Mouse (Mus musculus): ENCODE measurements around the gene 1700113H08Rik. TPM values are rescaled to one million over a fixed set of nuclear protein-coding genes. Genes with fewer than 3 reads are reported as not detected.

1700113H08Rik gene
- polyA plus RNA-seq, 1 experiment, result not detected

- TF ChIP-seq GATA1 (IDR thresholded peaks at IDR 0.05; ENCODE audit: low read length), result no peak
These were observed 49.9 kb downstream of the 1700113H08Rik start for GRCm38 (mm10) chr10:87107565-87108297.

- no peak for TF ChIP-seq GATA1 (IDR thresholded peaks at IDR 0.05; ENCODE audit: low read length)
These were observed 50.5 kb downstream of the 1700113H08Rik start for GRCm38 (mm10) chr10:87108333-87108732.

- no peak for TF ChIP-seq GATA1 (IDR thresholded peaks at IDR 0.05; ENCODE audit: low read length)
These were observed 51.4 kb downstream of the 1700113H08Rik start for GRCm38 (mm10) chr10:87109038-87109771.

- no peak for TF ChIP-seq GATA1 (IDR thresholded peaks at IDR 0.05; ENCODE audit: low read length)
These were observed 53.1 kb downstream of the 1700113H08Rik start for GRCm38 (mm10) chr10:87110909-87111308.

- no peak for TF ChIP-seq GATA1 (IDR thresholded peaks at IDR 0.05; ENCODE audit: low read length)
These were observed 67.2 kb downstream of the 1700113H08Rik start for GRCm38 (mm10) chr10:87125094-87125493.

GRCm38 (mm10) chr10:87126186-87126824 is 68.5 kb downstream of the 1700113H08Rik start:
- no peak for TF ChIP-seq GATA1 (IDR thresholded peaks at IDR 0.05; ENCODE audit: low read length)

GRCm38 (mm10) chr10:87151050-87151449 is 93.2 kb downstream of the 1700113H08Rik start:
- TF ChIP-seq GATA1 (IDR thresholded peaks at IDR 0.05; ENCODE audit: low read length), result no peak

- no peak for TF ChIP-seq GATA1 (IDR thresholded peaks at IDR 0.05; ENCODE audit: low read length)
These were observed 96.1 kb downstream of the 1700113H08Rik start for GRCm38 (mm10) chr10:87153731-87154505.

- TF ChIP-seq GATA1 (IDR thresholded peaks at IDR 0.05; ENCODE audit: low read length), result no peak
These were observed 101.9 kb downstream of the 1700113H08Rik start for GRCm38 (mm10) chr10:87159781-87160180.

GRCm38 (mm10) chr10:87196123-87196756 is 138.4 kb downstream of the 1700113H08Rik start:
- TF ChIP-seq GATA1 (IDR thresholded peaks at IDR 0.05; ENCODE audit: low read length), result no peak

GRCm38 (mm10) chr10:87198720-87199119 is 140.9 kb downstream of the 1700113H08Rik start:
- no peak for TF ChIP-seq GATA1 (IDR thresholded peaks at IDR 0.05; ENCODE audit: low read length)

GRCm38 (mm10) chr10:87209466-87209865 is 151.6 kb downstream of the 1700113H08Rik start:
- no peak for TF ChIP-seq GATA1 (IDR thresholded peaks at IDR 0.05; ENCODE audit: low read length)

GRCm38 (mm10) chr10:87211046-87211445 is 153.2 kb downstream of the 1700113H08Rik start:
- no peak for TF ChIP-seq GATA1 (IDR thresholded peaks at IDR 0.05; ENCODE audit: low read length)

- TF ChIP-seq GATA1 (IDR thresholded peaks at IDR 0.05; ENCODE audit: low read length), result no peak
These were observed 155.0 kb downstream of the 1700113H08Rik start for GRCm38 (mm10) chr10:87212854-87213253.

All from G1E-ER4 (cell line).